Mouse (Mus musculus) kidney, embryonic 14.5 days (tissue): Measurements from ENCODE around the gene Trim56. TPM values are rescaled to one million over a fixed set of nuclear protein-coding genes. Genes with fewer than 3 reads are reported as not detected.
"Not testable (repeated sequence)": the region's sequence is repeated elsewhere in the genome, so short reads cannot be mapped to it uniquely, and the experiment has no call there.

Experiments
- ATAC-seq: fragments of 200-750 bp; cut with Nextera tagmentation; 2 replicates; pipeline ENCODE4 v1.8.0; 2017; ENCODE audit warnings: moderate number of reproducible peaks, mild to moderate bottlenecking, moderate TSS enrichment, moderate library complexity; ENCODE audit not compliant: low FRiP score, low TSS enrichment
- H3K27ac ChIP-seq: fragments of 300-500 bp; sonication (generic); 2 replicates; pipeline ENCODE4 v1.5.1; 2014; ENCODE audit warnings: low read depth, mild to moderate bottlenecking, low read length, moderate library complexity, mixed read lengths
- H3K27me3 ChIP-seq: fragments of 300-500 bp; sonication (generic); 2 replicates; pipeline ENCODE4 v1.6.1; 2014; ENCODE audit warnings: mild to moderate bottlenecking, low read length; ENCODE audit not compliant: control insufficient read depth, insufficient read depth
- H3K36me3 ChIP-seq: fragments of 300-500 bp; sonication (generic); 2 replicates; pipeline ENCODE4 v1.6.1; 2014; ENCODE audit warnings: low read length, mixed read lengths; ENCODE audit not compliant: control insufficient read depth, insufficient read depth
- H3K4me1 ChIP-seq: fragments of 300-500 bp; sonication (generic); 2 replicates; pipeline ENCODE4 v1.6.1; 2014; ENCODE audit warnings: low read length, mixed read lengths; ENCODE audit not compliant: control insufficient read depth, insufficient read depth
- H3K4me2 ChIP-seq: fragments of 300-500 bp; sonication (generic); replicated peaks from 2 replicates; pipeline ENCODE4 v1.6.1; 2014; ENCODE audit warnings: low read depth, mild to moderate bottlenecking, low read length
- H3K4me3 ChIP-seq: fragments of 300-500 bp; sonication (generic); 2 replicates; pipeline ENCODE4 v1.5.1; 2014; ENCODE audit warnings: mild to moderate bottlenecking, low read length
- H3K9ac ChIP-seq: fragments of 300-500 bp; sonication (generic); 2 replicates; pipeline ENCODE4 v1.6.1; 2014; ENCODE audit warnings: low read depth, mild to moderate bottlenecking, low read length, moderate library complexity
- H3K9me3 ChIP-seq: fragments of 300-500 bp; sonication (generic); 2 replicates; pipeline ENCODE4 v1.6.1; 2016; ENCODE audit warnings: low read length; ENCODE audit not compliant: control insufficient read depth
- WGBS: fragments of 180-500 bp; shearing (Covaris S2); extraction: QIAGEN DNeasy Blood & Tissue Kit; methylation state at CpG from one replicate; pipeline ENCODE4 v1.1.7; 2014; 5-methylcytosine and 5-hydroxymethylcytosine counted together
- polyA plus RNA-seq: library from polyadenylated mRNA; unstranded; fragments of >200 nt; fragmentation: Nextera tagmentation; extraction: Ambion mirVana; gene quantifications from 2 replicates; pipeline ENCODE4 v1.2.1, GENCODE M21; 2014

Gene Trim56
- polyA plus RNA-seq, 1 experiment from 2014 or later = 9.7 TPM

DNA sequence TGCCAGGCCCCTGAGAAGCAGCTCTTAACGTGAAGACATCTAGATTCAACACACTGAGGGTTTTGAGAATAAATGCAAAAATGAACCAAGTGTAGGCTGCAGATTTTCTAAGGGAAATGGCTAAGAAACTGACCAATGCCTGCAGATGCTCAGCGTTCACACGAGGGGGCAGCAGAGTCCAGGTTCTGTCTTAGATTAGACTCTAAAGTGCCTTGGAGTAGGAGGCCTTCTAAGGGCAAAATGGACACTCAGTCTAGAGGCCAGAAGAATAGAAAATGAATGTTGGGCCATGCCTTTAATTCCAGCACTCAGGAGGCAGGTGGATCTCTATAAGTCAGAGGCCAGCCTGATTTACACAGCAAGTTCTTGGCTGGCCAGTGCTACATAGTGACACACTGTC, 15.5 kb upstream of the Trim56 start:
- Histone ChIP-seq H3K9ac (no peak overlapping the region), H3K9me3 (no peaks in the 10 kb centered on the region; the same call in 1 of the 2 replicates), H3K36me3 (no peaks in the 10 kb centered on the region), H3K27me3 (no peaks in the 10 kb centered on the region), H3K27ac (no peak overlapping the region), H3K4me1 (no peaks in the 10 kb centered on the region), H3K4me3 (no peak overlapping the region), H3K4me2 (no peak overlapping the region)
- 0 out of 2 replicates have a peak, but pooled peaks have one; percentile 32 for ATAC-seq
- 0% methylated on average over 3 of the region's 3 CpGs for WGBS

- 13% methylated on average over 5 of the region's 5 CpGs for WGBS
- no peak for ATAC-seq
- no peaks in the 10 kb centered on the region; the same call in 1 of the 2 replicates for H3K9me3 ChIP-seq
- no peak overlapping the region for H3K4me3 ChIP-seq
- no peaks in the 10 kb centered on the region for H3K27me3 ChIP-seq
- no peak overlapping the region for H3K4me2 ChIP-seq
- H3K4me1 ChIP-seq = no peaks in the 10 kb centered on the region
- no peaks in the 10 kb centered on the region for H3K36me3 ChIP-seq
- H3K9ac ChIP-seq = no peak overlapping the region
- no peak overlapping the region for H3K27ac ChIP-seq
Observed at GRCm38 (mm10) chr5:137129281-137129680, 13.3 kb upstream of the Trim56 start.

- Histone ChIP-seq H3K4me2 (no peak overlapping the region), H3K27me3 (no peaks in the 10 kb centered on the region), H3K4me1 (no peaks in the 10 kb centered on the region), H3K9ac (no peak overlapping the region), H3K9me3 (no peaks in the 10 kb centered on the region), H3K27ac (no peak overlapping the region), H3K36me3 (no peaks in the 10 kb centered on the region), H3K4me3 (no peak overlapping the region)
- WGBS = 84% methylated on average over 4 of the region's 4 CpGs
- ATAC-seq = no peak
Observed at GRCm38 (mm10) chr5:137123516-137123915, 7.5 kb upstream of the Trim56 start.

DNA sequence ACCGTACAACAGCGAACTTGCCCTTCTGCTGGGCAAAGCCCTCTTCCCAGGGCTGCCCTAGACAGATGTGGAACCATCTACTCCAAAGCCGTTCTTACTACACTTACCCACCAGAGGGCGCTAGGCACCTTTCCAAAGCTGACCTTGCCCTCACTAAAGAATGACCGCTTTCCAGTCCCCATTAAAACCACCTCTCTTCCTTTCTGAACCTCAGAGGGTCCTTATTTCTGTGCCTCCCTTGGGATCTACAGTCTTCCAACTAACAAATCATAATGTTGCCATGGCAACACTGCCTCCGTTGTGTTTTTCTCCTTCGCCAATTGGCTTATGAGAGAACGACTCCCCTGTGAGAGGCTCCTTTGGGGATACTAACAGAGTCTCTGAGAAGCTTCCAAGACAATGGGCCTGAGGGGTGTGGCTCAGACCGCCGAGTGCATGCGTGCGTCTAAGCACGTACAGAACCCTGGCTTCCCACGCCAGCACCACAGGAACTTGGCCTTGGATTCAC, 6.7 kb upstream of the Trim56 start:
- no peak overlapping the region for H3K4me2 ChIP-seq
- H3K27me3 ChIP-seq = no peaks in the 10 kb centered on the region
- H3K27ac ChIP-seq = no peak overlapping the region
- H3K9me3 ChIP-seq = no peaks in the 10 kb centered on the region
- no peaks in the 10 kb centered on the region for H3K36me3 ChIP-seq
- H3K4me1 ChIP-seq = no peaks in the 10 kb centered on the region
- H3K4me3 ChIP-seq = no peak overlapping the region
- no peak overlapping the region for H3K9ac ChIP-seq
- ATAC-seq = peak; percentile 67
- 13% methylated on average over 14 of the region's 14 CpGs for WGBS

DNA sequence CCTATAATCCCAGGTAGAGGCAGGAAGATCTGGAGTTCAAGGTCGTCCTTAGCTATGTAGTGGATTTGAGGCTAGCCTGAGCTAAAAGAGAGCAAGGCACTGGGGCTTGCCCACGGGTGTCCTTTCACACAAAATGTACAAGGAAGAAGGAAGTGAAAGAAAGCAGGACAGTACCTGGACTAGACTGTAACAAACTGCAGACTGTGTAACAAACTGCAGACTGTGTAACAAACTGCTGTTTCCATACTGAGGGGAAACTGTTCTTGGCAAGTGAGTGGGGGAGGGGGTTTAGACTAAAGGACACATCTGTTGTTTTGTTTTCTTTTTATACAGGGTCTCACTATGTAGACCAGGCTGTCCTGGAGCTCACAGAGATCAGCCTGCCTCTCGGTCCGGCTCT, 5.3 kb upstream of the Trim56 start:
- Histone ChIP-seq H3K9me3 (no peaks in the 10 kb centered on the region), H3K27me3 (no peaks in the 10 kb centered on the region), H3K4me1 (peaks cover 3% of the 10 kb centered on the region; the same call in 1 of the 2 replicates), H3K4me3 (no peak overlapping the region), H3K36me3 (no peaks in the 10 kb centered on the region), H3K9ac (no peak overlapping the region), H3K27ac (no peak overlapping the region), H3K4me2 (no peak overlapping the region)
- no peak for ATAC-seq
- WGBS = 67% methylated on average over 4 of the region's 4 CpGs

GRCm38 (mm10) chr5:137118878-137119277, 2.9 kb upstream of the Trim56 start:
- Histone ChIP-seq H3K4me3 (no peak overlapping the region), H3K9me3 (no peaks in the 10 kb centered on the region), H3K27me3 (no peaks in the 10 kb centered on the region), H3K4me2 (no peak overlapping the region), H3K9ac (no peak overlapping the region), H3K36me3 (peaks cover 4% of the 10 kb centered on the region), H3K4me1 (peaks cover 10% of the 10 kb centered on the region; the same call in 1 of the 2 replicates), H3K27ac (no peak overlapping the region)
- 86% methylated on average over 4 of the region's 4 CpGs for WGBS
- ATAC-seq = no peak

DNA sequence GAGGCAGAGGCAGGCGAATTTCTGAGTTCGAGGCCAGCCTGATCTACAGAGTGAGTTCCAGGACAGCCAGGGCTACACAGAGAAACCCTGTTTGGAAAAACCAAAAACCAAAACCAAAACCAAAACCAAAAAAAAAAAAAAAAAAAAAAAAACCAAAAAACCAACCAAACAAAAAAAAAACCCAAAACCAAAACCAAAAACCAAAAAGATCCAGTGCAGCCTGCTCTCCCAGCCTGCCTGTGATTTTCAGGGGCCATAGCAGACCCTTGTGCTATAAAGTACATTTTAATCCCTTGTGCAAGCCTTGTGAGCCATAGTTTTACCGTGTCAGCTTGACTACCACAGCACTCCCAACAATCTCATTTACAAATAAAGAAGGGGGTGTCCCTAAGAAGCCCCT, 2.0 kb upstream of the Trim56 start:
- H3K4me3 ChIP-seq, ATAC-seq, H3K9me3 ChIP-seq, H3K27me3 ChIP-seq, H3K4me1 ChIP-seq, H3K27ac ChIP-seq, H3K9ac ChIP-seq, H3K4me2 ChIP-seq: not testable (repeated sequence)
- H3K36me3 ChIP-seq = peaks cover 12% of the 10 kb centered on the region
- WGBS = 95% methylated on average over 3 of the region's 3 CpGs

GRCm38 (mm10) chr5:137116987-137117386, 978 bp upstream of the Trim56 start:
- Histone ChIP-seq H3K4me3 (no peak overlapping the region), H3K4me2 (no peak overlapping the region), H3K27ac (no peak overlapping the region), H3K9me3 (peaks cover 6% of the 10 kb centered on the region), H3K9ac (no peak overlapping the region), H3K27me3 (no peaks in the 10 kb centered on the region), H3K36me3 (peaks cover 16% of the 10 kb centered on the region), H3K4me1 (peaks cover 10% of the 10 kb centered on the region; the same call in 1 of the 2 replicates)
- no peak for ATAC-seq
- 79% methylated on average over 2 of the region's 2 CpGs for WGBS

DNA sequence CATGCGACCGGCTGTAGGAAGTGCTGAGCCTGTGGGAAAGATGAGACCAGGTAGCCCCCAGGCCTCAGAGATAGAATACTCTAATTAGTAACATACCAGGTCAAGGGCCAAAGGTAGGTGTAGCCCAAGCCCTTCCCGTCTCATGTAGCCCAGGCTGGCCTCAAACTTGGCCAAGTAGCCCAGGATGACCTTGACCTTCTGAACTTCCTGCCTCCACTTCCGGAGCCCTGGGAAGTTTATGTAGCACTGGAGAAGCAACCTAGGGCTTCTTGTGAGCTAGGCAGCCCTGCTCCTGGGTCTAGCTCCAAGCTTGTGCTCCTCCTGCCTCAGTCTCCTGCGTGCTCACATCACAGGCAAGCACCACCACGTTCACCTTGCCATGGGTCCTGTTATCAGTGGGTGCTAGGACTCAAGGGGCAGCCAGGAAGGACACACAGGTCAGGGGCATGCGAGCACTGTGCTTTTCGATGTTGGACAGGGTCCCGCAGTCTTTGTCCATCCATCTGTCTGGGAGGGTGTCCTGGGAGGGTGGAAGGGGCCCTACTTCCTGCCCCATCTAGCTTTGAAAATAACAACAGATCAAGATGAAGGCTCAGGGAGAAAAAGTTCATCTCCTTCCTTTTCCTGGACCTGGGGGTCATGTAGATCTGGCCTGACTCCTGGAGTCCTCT, 983 bp downstream of the Trim56 start:
- WGBS = 78% methylated on average over 9 of the region's 9 CpGs
- ATAC-seq = no peak
- Histone ChIP-seq H3K4me1 (peaks cover 10% of the 10 kb centered on the region; the same call in 1 of the 2 replicates), H3K9ac (peak overlapping the region; percentile 81; the same call in 1 of the 2 replicates), H3K9me3 (peaks cover 6% of the 10 kb centered on the region), H3K36me3 (peaks cover 16% of the 10 kb centered on the region), H3K27me3 (no peaks in the 10 kb centered on the region), H3K4me3 (peak overlapping the region; percentile 69), H3K4me2 (peak overlapping the region; percentile 69), H3K27ac (peak overlapping the region; percentile 65; the same call in 1 of the 2 replicates)
